In the genomic region with DNA sequence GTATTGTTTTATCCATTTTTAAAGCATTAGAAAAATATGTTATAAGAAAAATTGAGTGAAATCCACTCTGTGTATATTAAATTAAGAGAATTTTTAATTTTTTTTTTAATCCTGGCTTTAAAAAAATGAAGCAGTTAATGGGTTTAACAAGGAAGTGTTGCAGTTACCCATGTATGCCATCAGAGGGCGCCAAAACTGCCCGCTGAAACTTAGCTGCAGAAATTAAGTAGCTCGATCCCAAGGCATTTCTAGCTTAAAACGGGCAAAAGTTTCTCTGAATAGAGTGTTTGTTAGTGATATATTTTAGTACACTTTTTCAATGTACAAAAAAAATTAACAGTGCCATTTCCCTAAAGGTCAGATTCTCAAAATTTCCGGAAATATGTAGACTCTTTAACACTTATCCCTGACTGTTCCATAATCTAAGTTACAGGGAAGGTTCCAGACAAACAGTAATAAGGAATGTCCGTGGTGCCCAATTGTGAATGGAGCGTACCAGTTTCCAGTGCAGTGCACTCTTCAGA, we compare ENCODE assay signal across 8 mouse cellular contexts.
A peak's percentile ranks its signal among the peaks of the same experiment; 100 is the strongest.
DNase-seq lines count a peak whose midpoint lies in the region; ATAC-seq and TF ChIP-seq lines count a peak whose summit lies in the region.

No protein-coding gene starts in this region.

- no peak overlapping the region for H3K4me2 ChIP-seq in CH12.LX (ENCODE audit: insufficient read depth, low read depth, poor library complexity, severe bottlenecking)
- peak overlapping the region; percentile 48 for H3K4me2 ChIP-seq in lung, embryonic 15.5 days

- no peaks in the 10 kb centered on the region for H3K36me3 ChIP-seq in erythroblast, embryonic 14.5 days (ENCODE audit: control insufficient read depth)
- no peaks in the 10 kb centered on the region for H3K36me3 ChIP-seq in CH12.LX (replicated peaks in 1 of 2; ENCODE audit: control insufficient read depth in 1 of 2, insufficient read depth in 1 of 2, low read length in 1 of 2)
- H3K36me3 ChIP-seq in lung, embryonic 15.5 days, result no peaks in the 10 kb centered on the region

- H3K9me3 ChIP-seq in erythroblast, embryonic 14.5 days (ENCODE audit: control insufficient read depth, low read length), result no peaks in the 10 kb centered on the region
- no peaks in the 10 kb centered on the region for H3K9me3 ChIP-seq in CH12.LX (replicated peaks; ENCODE audit: low read length)
- no peaks in the 10 kb centered on the region for H3K9me3 ChIP-seq in lung, embryonic 15.5 days

- in situ Hi-C loops in CH12.LX (cut with MboI; ENCODE audit: low pct_ligation_motif_present, low pct_unique_long_range_greater_than_20kb, low sequenced_read_pairs), result no loop called here

- H3K4me1 ChIP-seq in erythroblast, embryonic 14.5 days (ENCODE audit: control insufficient read depth), result peaks cover 20% of the 10 kb centered on the region
- H3K4me1 ChIP-seq in CH12.LX (ENCODE audit: control insufficient read depth in 1 of 2, insufficient read depth in 2 of 2), result peaks cover 0 to 20% of the 10 kb centered on the region in 2 experiments; a peak in 2 of 4 replicates
- no peaks in the 10 kb centered on the region for H3K4me1 ChIP-seq in lung, embryonic 15.5 days

- TF ChIP-seq POLR2A in CH12.LX (IDR thresholded peaks at IDR 0.05; ENCODE audit: low read depth, low read length), result no peak

- no peaks in the 10 kb centered on the region for H3K79me2 ChIP-seq in CH12.LX (replicated peaks; ENCODE audit: control insufficient read depth, extremely low read depth, insufficient read depth, poor library complexity, severe bottlenecking)

- peak; percentile 75 to 79 for TF ChIP-seq CTCF in CH12.LX (conservative IDR thresholded peaks at IDR 0.05 in 1 of 2, IDR thresholded peaks at IDR 0.05 in 1 of 2; ENCODE audit: low read depth in 2 of 2, low read length in 2 of 2)

- no peak overlapping the region for H3K27ac ChIP-seq in CH12.LX (ENCODE audit: insufficient read depth, low read depth)
- H3K27ac ChIP-seq in lung, embryonic 15.5 days, result no peak overlapping the region

- 15% methylated on average over 7 of the region's 7 CpGs for WGBS in lung, embryonic 15.5 days

- TF ChIP-seq RAD21 in CH12.LX (IDR thresholded peaks at IDR 0.05; ENCODE audit: low read depth, low read length), result peak; percentile 57

- no peak for TF ChIP-seq EP300 in CH12.LX (IDR thresholded peaks at IDR 0.05; ENCODE audit: low read length)

- H3K9ac ChIP-seq in CH12.LX (ENCODE audit: insufficient read depth, low read depth), result no peak overlapping the region
- H3K9ac ChIP-seq in lung, embryonic 15.5 days, result no peak overlapping the region

- peak; percentile 66 for DNase-seq in CH12.LX (ENCODE audit: extremely low read depth)
- DNase-seq in cerebellum, adult 8-10 months, result peak; percentile 35
- peak; percentile 28 for DNase-seq in heart, adult 8-10 months (ENCODE audit: low spot score)
- DNase-seq in kidney, postnatal 36 days, result peak; percentile 43 to 66
- peak; percentile 18 to 71 for DNase-seq in spleen, postnatal 10 days (ENCODE audit: low spot score in 2 of 2)

- ATAC-seq in erythroblast, adult 5-6 weeks (replicated peaks; ENCODE audit: low FRiP score, poor library complexity, severe bottlenecking), result no peak
- ATAC-seq in lung, embryonic 15.5 days (ENCODE audit: borderline replicate concordance, extremely low read depth, low FRiP score, low TSS enrichment), result no peak

- dilution Hi-C loops in CH12.LX (cut with MboI; ENCODE audit: extremely low pct_ligation_motif_present, extremely low pct_unique_long_range_greater_than_20kb, low sequenced_read_pairs), result no loop called here

- H3K4me3 ChIP-seq in erythroblast, embryonic 14.5 days (replicated peaks), result peak overlapping the region; percentile 60
- no peak overlapping the region for H3K4me3 ChIP-seq in CH12.LX (replicated peaks in 1 of 3; ENCODE audit: low read depth in 2 of 3, low read length in 2 of 3, poor library complexity in 1 of 3)
- peak overlapping the region; percentile 21; the same call in 1 of the 2 replicates for H3K4me3 ChIP-seq in lung, embryonic 15.5 days

- H3K27me3 ChIP-seq in erythroblast, embryonic 14.5 days (ENCODE audit: control insufficient read depth), result peaks cover 7% of the 10 kb centered on the region
- no peaks in the 10 kb centered on the region for H3K27me3 ChIP-seq in CH12.LX (replicated peaks)
- H3K27me3 ChIP-seq in lung, embryonic 15.5 days, result no peaks in the 10 kb centered on the region

TF ChIP-seq in CH12.LX, 34 proteins besides CTCF, POLR2A, EP300 and RAD21:
- no peak for TF ChIP-seq JUND (conservative IDR thresholded peaks at IDR 0.05; ENCODE audit: low read depth, low read length)
- no peak for TF ChIP-seq JUN (IDR thresholded peaks at IDR 0.05; ENCODE audit: insufficient read depth, low read depth, low read length)
- no peak for TF ChIP-seq MEF2A (IDR thresholded peaks at IDR 0.05; ENCODE audit: borderline replicate concordance, low read depth, low read length)
- TF ChIP-seq GABPA (IDR thresholded peaks at IDR 0.05; ENCODE audit: insufficient replicate concordance, low read depth, low read length), result no peak
- TF ChIP-seq MAZ (IDR thresholded peaks at IDR 0.05; ENCODE audit: low read depth, low read length), result no peak
- TF ChIP-seq UBTF (IDR thresholded peaks at IDR 0.05; ENCODE audit: low read depth, low read length), result no peak
- TF ChIP-seq ETS1 (conservative IDR thresholded peaks at IDR 0.05; ENCODE audit: low read depth, low read length), result no peak
- peak; percentile 71 for TF ChIP-seq ZNF384 (IDR thresholded peaks at IDR 0.05; ENCODE audit: low read depth, low read length)
- no peak for TF ChIP-seq IRF4 (IDR thresholded peaks at IDR 0.05; ENCODE audit: low read depth, low read length)
- TF ChIP-seq SMC3 (IDR thresholded peaks at IDR 0.05; ENCODE audit: low read depth, low read length), result peak; percentile 12; the same call in 1 of the 2 replicates
- no peak for TF ChIP-seq RCOR1 (conservative IDR thresholded peaks at IDR 0.05; ENCODE audit: low read depth, low read length)
- no peak for TF ChIP-seq POLR2AphosphoS2 (IDR thresholded peaks at IDR 0.05; ENCODE audit: low read depth, low read length)
- no peak for TF ChIP-seq MAFK (IDR thresholded peaks at IDR 0.05; ENCODE audit: insufficient replicate concordance, low read length)
- TF ChIP-seq CHD2 (IDR thresholded peaks at IDR 0.05; ENCODE audit: low read length), result no peak
TF ChIP-seq in CH12.LX: peak in this region for 2.

Comparison
In these comparisons a context has a peak if more than half of its experiments do, and no peak if none do; other contexts are left out.
1. H3K4me3 ChIP-seq: peak in erythroblast, embryonic 14.5 days (single experiment) and lung, embryonic 15.5 days (single experiment); none in CH12.LX (0 of 3).
2. Peak in every context shown above with its lines, with median percentiles within 50 percentile points of each other: DNase-seq.